Mouse (Mus musculus): Measurements from ENCODE around the gene Rbmxl1. TPM values are rescaled to one million over a fixed set of nuclear protein-coding genes. Genes with fewer than 3 reads are reported as not detected.

The Rbmxl1 gene
- polyA plus RNA-seq, 1 experiment from 2014 or later, result 106 TPM

- CTCF ChIA-PET, result interaction anchor here (1.3 kb wide), 1 partner anchor 15 kb away, joined by 3 read pairs; no protein-coding TSS in a partner anchor
- ATAC-seq (no peak), DNase-seq (ENCODE audit: low read depth, low spot score) (no peak)
- in situ Hi-C loops (cut with MboI; ENCODE audit: low pct_unique_long_range_greater_than_20kb), result no loop called here
- peaks cover 28% of the 10 kb centered on the region for H3K27me3 ChIP-seq
- POLR2A ChIA-PET, result no interaction called here
- TF ChIP-seq CTCF (IDR thresholded peaks at IDR 0.05), result no peak
These were observed 15.7 kb downstream of the Rbmxl1 start for GRCm38 (mm10) chr8:78493031-78493430.

- POLR2A ChIA-PET, result no interaction called here
- DNase-seq (ENCODE audit: low read depth, low spot score) (no peak), ATAC-seq (no peak)
- TF ChIP-seq CTCF (IDR thresholded peaks at IDR 0.05), result no peak
- peaks cover 28% of the 10 kb centered on the region for H3K27me3 ChIP-seq
- CTCF ChIA-PET, result interaction anchor here (2.0 kb wide), 1 partner anchor 10 kb away, joined by 8 read pairs; no protein-coding TSS in a partner anchor
- in situ Hi-C loops (cut with MboI; ENCODE audit: low pct_unique_long_range_greater_than_20kb), result no loop called here
These were observed 19.0 kb downstream of the Rbmxl1 start for GRCm38 (mm10) chr8:78489733-78490132.

- in situ Hi-C loops (cut with MboI; ENCODE audit: low pct_unique_long_range_greater_than_20kb), result no loop called here
- CTCF ChIA-PET, result interaction anchor here (0.9 kb wide), 1 partner anchor 415 kb away, joined by 3 read pairs; no protein-coding TSS in a partner anchor
- TF ChIP-seq CTCF (IDR thresholded peaks at IDR 0.05), result peak; percentile 43
- no peak for ATAC-seq
- no peak for DNase-seq (ENCODE audit: low read depth, low spot score)
- POLR2A ChIA-PET, result interaction anchor here (1.1 kb wide), 1 partner anchor 11 kb away, joined by 3 read pairs; no protein-coding TSS in a partner anchor
- H3K27me3 ChIP-seq, result peaks cover 33% of the 10 kb centered on the region
These were observed 31.5 kb downstream of the Rbmxl1 start for GRCm38 (mm10) chr8:78477051-78477829.

DNA sequence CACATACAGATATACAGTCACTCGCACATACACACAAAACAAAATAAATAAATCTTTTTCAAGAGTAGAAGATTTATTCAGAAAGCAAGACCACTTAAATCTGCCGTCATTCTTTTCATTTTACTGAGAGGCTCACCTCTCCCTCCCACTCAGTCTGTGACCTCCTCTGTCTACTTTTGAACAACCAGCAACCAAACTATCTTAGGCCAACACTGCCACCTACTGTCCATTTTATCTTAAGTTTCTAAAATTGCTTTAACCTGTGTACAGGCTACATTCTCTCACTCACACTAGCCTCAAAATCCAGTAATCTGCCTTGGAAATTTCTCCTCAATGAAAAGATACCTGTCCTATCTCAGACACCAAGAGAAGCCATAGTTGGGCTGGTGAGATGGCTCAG is 40.8 kb downstream of the Rbmxl1 start:
- ChIA-PET CTCF (no interaction called here), POLR2A (no interaction called here)
- peaks cover 8% of the 10 kb centered on the region for H3K27me3 ChIP-seq
- DNase-seq (ENCODE audit: low read depth, low spot score) (no peak), ATAC-seq (no peak)
- in situ Hi-C loops (cut with MboI; ENCODE audit: low pct_unique_long_range_greater_than_20kb), result no loop called here
- peak; percentile 34 for TF ChIP-seq CTCF (IDR thresholded peaks at IDR 0.05)

DNA sequence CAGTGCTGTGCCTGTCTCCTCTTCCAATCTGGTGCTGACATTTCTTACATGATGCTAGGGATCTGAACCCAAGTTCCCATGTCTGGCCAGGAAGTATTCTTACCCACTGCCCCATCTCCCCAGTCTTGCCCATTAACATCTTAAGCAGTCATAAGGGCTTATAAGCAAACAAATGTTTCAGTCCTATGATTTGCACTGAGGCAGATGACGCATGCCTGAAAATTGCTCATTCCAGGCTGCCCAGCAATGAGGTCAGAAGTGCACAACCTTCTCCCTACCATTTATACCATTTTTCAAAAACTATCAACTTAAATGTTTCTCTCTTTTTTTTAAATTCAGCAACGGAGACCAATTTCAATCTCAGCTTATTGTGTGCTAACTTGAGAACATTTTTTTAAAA is 44.8 kb downstream of the Rbmxl1 start:
- H3K27me3 ChIP-seq, result peaks cover 12% of the 10 kb centered on the region
- ChIA-PET CTCF (no interaction called here), POLR2A (no interaction called here)
- in situ Hi-C loops (cut with MboI; ENCODE audit: low pct_unique_long_range_greater_than_20kb), result no loop called here
- DNase-seq (ENCODE audit: low read depth, low spot score) (peak; percentile 2), ATAC-seq (no peak)
- TF ChIP-seq CTCF (IDR thresholded peaks at IDR 0.05), result no peak

DNA sequence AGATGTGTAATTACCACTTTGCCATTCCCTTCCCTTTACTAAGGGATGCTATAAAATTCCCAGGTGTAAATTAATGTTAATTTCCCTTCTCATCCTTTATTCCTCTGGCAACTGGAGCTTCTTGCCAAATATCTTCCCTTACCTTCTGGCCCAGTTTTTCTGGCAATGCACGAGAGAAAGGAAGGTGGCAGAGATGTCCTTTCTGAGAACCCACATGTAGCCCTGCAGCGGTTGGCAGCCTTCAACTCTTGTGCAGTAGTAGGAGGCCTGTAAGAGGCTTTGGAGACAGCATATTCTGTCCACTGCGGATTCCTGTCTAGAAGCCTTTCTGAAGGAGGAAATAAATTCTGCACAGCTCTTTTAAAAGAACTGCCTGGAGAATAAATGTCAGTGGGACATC is 52.3 kb downstream of the Rbmxl1 start:
- POLR2A ChIA-PET, result no interaction called here
- no peak for DNase-seq (ENCODE audit: low read depth, low spot score)
- CTCF ChIA-PET, result no interaction called here

More for the DNA sequence above, 52.3 kb downstream of the Rbmxl1 start:
- H3K27me3 ChIP-seq, result peaks cover 31% of the 10 kb centered on the region
- ATAC-seq, result no peak
- no peak for TF ChIP-seq CTCF (IDR thresholded peaks at IDR 0.05)
- in situ Hi-C loops (cut with MboI; ENCODE audit: low pct_unique_long_range_greater_than_20kb), result no loop called here

Other genes with a start within 250 kb of the Rbmxl1 start
- not detected for gene Pou4f2, start 72.3 kb downstream of the Rbmxl1 start, polyA plus RNA-seq (2021)
- 14.2 TPM for gene Slc10a7, start 448 bp upstream of the Rbmxl1 start, polyA plus RNA-seq (2021)